Mouse (Mus musculus) G1E (cell line): Measurements from ENCODE around the gene Mpnd. TPM values are rescaled to one million over a fixed set of nuclear protein-coding genes. Genes with fewer than 3 reads are reported as not detected.
A peak's percentile ranks its signal among the peaks of the same experiment; 100 is the strongest.

ENCODE experiments used
- ATAC-seq: 2 replicates; pipeline ENCODE4 v1.8.0; 2016; ENCODE audit warnings: mild to moderate bottlenecking; ENCODE audit not compliant: insufficient number of reproducible peaks, poor library complexity, low FRiP score, severe bottlenecking; ENCODE audit errors: extremely low read depth
- DNase-seq: peaks from one replicate; pipeline ENCODE4 v3.0.0; 2012; ENCODE audit warnings: low spot score
- H3K27me3 ChIP-seq: 2 replicates; pipeline ENCODE4 v1.6.1; 2012; ENCODE audit warnings: mild to moderate bottlenecking, low read length, inconsistent platforms; ENCODE audit not compliant: insufficient read depth
- H3K36me3 ChIP-seq: replicated peaks from 2 replicates; pipeline ENCODE3; 2012; ENCODE audit warnings: mild to moderate bottlenecking, inconsistent platforms
- H3K4me1 ChIP-seq: 2 replicates; pipeline ENCODE4 v1.6.1; 2012; ENCODE audit warnings: low read depth, low read length, inconsistent platforms, mixed read lengths; ENCODE audit not compliant: insufficient read depth
- H3K4me3 ChIP-seq: 2 replicates; pipeline ENCODE4 v1.5.1; 2012; ENCODE audit warnings: low read depth, mild to moderate bottlenecking, inconsistent platforms, low read length, moderate library complexity, mixed read lengths
- H3K9me3 ChIP-seq: replicated peaks from 2 replicates; pipeline ENCODE4 v1.6.1; 2012; ENCODE audit warnings: inconsistent platforms
- CTCF ChIP-seq: IDR thresholded peaks from 2 replicates; pipeline ENCODE4 v1.5.1; 2012; ENCODE audit warnings: low read depth, low read length, inconsistent platforms, mixed read lengths
- GATA1 ChIP-seq: IDR thresholded peaks from 2 replicates; pipeline ENCODE4 v1.6.1; 2012; ENCODE audit warnings: borderline replicate concordance, low read length, inconsistent platforms, mixed read lengths
- GATA2 ChIP-seq: IDR thresholded peaks from 2 replicates; pipeline ENCODE4 v1.6.1; 2012; ENCODE audit warnings: low read depth, low read length, inconsistent platforms, borderline replicate concordance
- POLR2AphosphoS5 ChIP-seq: IDR thresholded peaks from 2 replicates; pipeline ENCODE4 v1.6.1; 2012; ENCODE audit warnings: low read depth, low read length, inconsistent platforms; ENCODE audit not compliant: insufficient replicate concordance
- TAL1 ChIP-seq: conservative IDR thresholded peaks from 2 replicates; pipeline ENCODE4 v1.6.1; 2012; ENCODE audit warnings: low read depth, low read length, inconsistent platforms, mixed read lengths
- polyA plus RNA-seq: library from polyadenylated mRNA; stranded (reverse); fragments of >175 nt; gene quantifications from 2 replicates; pipeline ENCODE4 v1.2.3, GENCODE M21; 2012
- total RNA-seq, 2 experiments: library from RNA; stranded (forward) in 1 of 2; stranded (reverse) in 1 of 2; fragments of 200-1000 nt in 1 of 2; fragments of >200 nt in 1 of 2; fragmentation: Nextera tagmentation in 1 of 2; gene quantifications; 2 replicates each; pipeline ENCODE4 v1.2.3; 2014 to 2017

Gene Mpnd
- total and polyA plus RNA-seq, 3 experiments = 11.2 to 46.2 (median 39.1) TPM

- DNase-seq (no peak), ATAC-seq (no peak)
- Histone ChIP-seq H3K9me3 (no peaks in the 10 kb centered on the region), H3K4me3 (no peak overlapping the region), H3K36me3 (peaks cover 35% of the 10 kb centered on the region), H3K27me3 (no peaks in the 10 kb centered on the region), H3K4me1 (peaks cover 64% of the 10 kb centered on the region)
- TF ChIP-seq GATA2 (no peak), CTCF (no peak), TAL1 (no peak), POLR2AphosphoS5 (no peak), GATA1 (no peak)
Observed at GRCm38 (mm10) chr17:56038583-56039261, 33.2 kb downstream of the Mpnd start.

- H3K4me1 ChIP-seq = peaks cover 63% of the 10 kb centered on the region
- ATAC-seq = no peak
Observed at GRCm38 (mm10) chr17:56039345-56039744, 33.8 kb downstream of the Mpnd start.

GRCm38 (mm10) chr17:56040030-56040856 is 34.7 kb downstream of the Mpnd start, which contains the start of gene Chaf1a:
Gene Chaf1a, plus strand, starts transcription at chr17:56040439.
- no peak for TF ChIP-seq POLR2AphosphoS5
- no peak for TF ChIP-seq CTCF
- no peak for TF ChIP-seq GATA2
- TF ChIP-seq TAL1 = no peak
- no peak for TF ChIP-seq GATA1
- H3K4me3 ChIP-seq = peak within 1 kb of the TSS; percentile 77
- peak; percentile 97 for DNase-seq
- H3K36me3 ChIP-seq = peaks cover 35% of the 10 kb centered on the region
- no peaks in the 10 kb centered on the region for H3K9me3 ChIP-seq
- ATAC-seq = peak; percentile 82
- H3K27me3 ChIP-seq = no peaks in the 10 kb centered on the region
- H3K4me1 ChIP-seq = peaks cover 59% of the 10 kb centered on the region

More at GRCm38 (mm10) chr17:56039345-56039744, 33.8 kb downstream of the Mpnd start:
- Histone ChIP-seq H3K36me3 (peaks cover 35% of the 10 kb centered on the region), H3K27me3 (no peaks in the 10 kb centered on the region), H3K9me3 (no peaks in the 10 kb centered on the region), H3K4me3 (peak overlapping the region; percentile 77; the same call in 1 of the 2 replicates)
- no peak for DNase-seq
- TF ChIP-seq POLR2AphosphoS5 = no peak
- TF ChIP-seq CTCF = no peak
- no peak for TF ChIP-seq GATA1
- no peak for TF ChIP-seq TAL1
- no peak for TF ChIP-seq GATA2

GRCm38 (mm10) chr17:56040857-56041163 is 35.3 kb downstream of the Mpnd start:
- ATAC-seq (no peak), DNase-seq (no peak)
- Histone ChIP-seq H3K9me3 (no peaks in the 10 kb centered on the region), H3K4me3 (peak overlapping the region; percentile 77), H3K4me1 (peaks cover 60% of the 10 kb centered on the region), H3K36me3 (peaks cover 40% of the 10 kb centered on the region), H3K27me3 (no peaks in the 10 kb centered on the region)
- TF ChIP-seq POLR2AphosphoS5 (no peak), TAL1 (no peak), GATA2 (no peak), GATA1 (no peak), CTCF (no peak)

- Histone ChIP-seq H3K4me1 (peaks cover 58% of the 10 kb centered on the region), H3K9me3 (no peaks in the 10 kb centered on the region), H3K27me3 (no peaks in the 10 kb centered on the region), H3K4me3 (no peak overlapping the region), H3K36me3 (peaks cover 96% of the 10 kb centered on the region)
- no peak for TF ChIP-seq POLR2AphosphoS5
- TF ChIP-seq TAL1 = no peak
- TF ChIP-seq GATA1 = no peak
- TF ChIP-seq CTCF = no peak
- TF ChIP-seq GATA2 = no peak
- no peak for ATAC-seq
- no peak for DNase-seq
Observed at GRCm38 (mm10) chr17:56051369-56051768, 45.9 kb downstream of the Mpnd start.

GRCm38 (mm10) chr17:56054938-56055337 is 49.4 kb downstream of the Mpnd start:
- no peak overlapping the region for H3K4me3 ChIP-seq
- TF ChIP-seq GATA1 = no peak
- DNase-seq (no peak), ATAC-seq (no peak)
- peaks cover 96% of the 10 kb centered on the region for H3K36me3 ChIP-seq
- H3K4me1 ChIP-seq = peaks cover 35% of the 10 kb centered on the region
- H3K27me3 ChIP-seq = no peaks in the 10 kb centered on the region
- no peaks in the 10 kb centered on the region for H3K9me3 ChIP-seq
